Mouse (Mus musculus): Measurements from ENCODE around the gene Gm10471. TPM values are rescaled to one million over a fixed set of nuclear protein-coding genes. Genes with fewer than 3 reads are reported as not detected.
"Not testable (repeated sequence)": the region's sequence is repeated elsewhere in the genome, so short reads cannot be mapped to it uniquely, and the experiment has no call there.

Gm10471 gene
- not detected for total RNA-seq (2021)
- long read RNA-seq, experiment 1, result 0 reads
- long read RNA-seq, experiment 2, result 0 reads

DNA sequence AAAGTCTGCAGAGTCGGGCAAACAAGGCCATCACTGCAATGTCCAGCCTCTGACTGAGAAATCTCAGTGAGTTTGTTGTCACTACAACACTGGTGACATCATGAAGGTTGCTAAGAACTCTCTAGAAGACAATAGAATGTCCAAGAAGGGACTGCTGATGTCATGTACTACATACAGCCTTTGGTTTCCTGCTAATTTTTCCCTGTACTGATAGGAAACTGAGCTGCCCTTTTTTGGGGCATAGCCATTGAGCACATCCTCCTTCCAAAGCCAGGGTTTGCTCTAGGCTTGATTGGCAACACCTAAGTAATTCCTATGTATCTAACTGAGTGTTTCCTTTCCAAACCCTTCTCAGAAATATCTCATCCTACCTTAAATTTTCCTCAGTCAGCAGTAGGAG, at the start of gene Gm10471:
Gene Gm10471, minus strand, starts transcription at position 101 of the 400 bp plus-strand sequence.
- not testable (repeated sequence) for H3K27ac ChIP-seq; H3K4me3 ChIP-seq; DNase-seq (ENCODE audit: low spot score in 2 of 2)

DNA sequence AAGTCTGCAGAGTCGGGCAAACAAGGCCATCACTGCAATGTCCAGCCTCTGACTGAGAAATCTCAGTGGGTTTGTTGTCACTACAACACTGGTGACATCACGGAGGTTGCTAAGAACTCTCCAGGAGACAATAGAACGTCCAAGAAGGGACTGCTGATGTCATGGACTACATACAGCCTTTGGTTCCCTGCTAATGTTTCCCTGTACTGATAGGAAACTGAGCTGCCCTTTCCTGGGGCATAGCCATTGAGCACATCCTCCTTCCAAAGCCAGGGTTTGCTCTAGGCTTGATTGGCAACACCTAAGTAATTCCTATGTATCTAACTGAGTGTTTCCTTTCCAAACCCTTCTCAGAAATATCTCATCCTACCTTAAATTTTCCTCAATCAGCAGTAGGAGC, 32.2 kb upstream of the Gm10471 start, which contains the start of gene Gm10220:
Gene Gm10220, minus strand, starts transcription at position 101 of the 400 bp plus-strand sequence.
- not testable (repeated sequence) for H3K27ac ChIP-seq; H3K4me3 ChIP-seq; DNase-seq (ENCODE audit: low spot score in 2 of 2)

DNA sequence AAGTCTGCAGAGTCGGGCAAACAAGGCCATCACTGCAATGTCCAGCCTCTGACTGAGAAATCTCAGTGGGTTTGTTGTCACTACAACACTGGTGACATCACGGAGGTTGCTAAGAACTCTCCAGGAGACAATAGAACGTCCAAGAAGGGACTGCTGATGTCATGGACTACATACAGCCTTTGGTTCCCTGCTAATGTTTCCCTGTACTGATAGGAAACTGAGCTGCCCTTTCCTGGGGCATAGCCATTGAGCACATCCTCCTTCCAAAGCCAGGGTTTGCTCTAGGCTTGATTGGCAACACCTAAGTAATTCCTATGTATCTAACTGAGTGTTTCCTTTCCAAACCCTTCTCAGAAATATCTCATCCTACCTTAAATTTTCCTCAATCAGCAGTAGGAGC, 16.2 kb upstream of the Gm10471 start, which contains the start of gene 5031410I06Rik:
Gene 5031410I06Rik, minus strand, starts transcription at position 101 of the 400 bp plus-strand sequence.
- not testable (repeated sequence) for DNase-seq (ENCODE audit: low spot score in 2 of 2); H3K27ac ChIP-seq; H3K4me3 ChIP-seq

GRCm38 (mm10) chr5:26079023-26079422, 10.1 kb downstream of the Gm10471 start:
- H3K27ac ChIP-seq; DNase-seq (ENCODE audit: low spot score in 2 of 2); H3K4me3 ChIP-seq: not testable (repeated sequence)

DNA sequence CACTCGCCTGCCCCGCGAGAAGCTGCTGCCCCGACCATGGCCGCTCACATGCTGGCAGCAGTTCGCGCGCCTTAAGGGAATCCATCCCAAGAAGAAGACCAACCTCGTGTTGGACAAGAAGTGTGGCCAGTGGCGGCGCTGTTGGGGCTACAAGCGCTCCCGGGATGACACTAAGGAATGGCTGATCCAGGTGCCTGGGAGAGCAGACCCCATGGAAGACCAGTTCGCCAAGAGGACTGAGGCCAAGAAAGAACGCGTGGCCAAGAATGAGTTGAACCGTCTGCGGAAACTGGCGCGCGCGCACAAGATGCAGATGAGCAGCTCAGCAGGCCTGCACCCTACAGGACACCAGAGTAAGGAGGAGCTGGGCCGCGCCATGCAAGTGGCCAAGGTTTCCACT, 18.4 kb downstream of the Gm10471 start:
- DNase-seq (ENCODE audit: low spot score in 2 of 2), result no peak
- Histone ChIP-seq H3K27ac (no peak overlapping the region), H3K4me3 (no peak overlapping the region)
- no peak for TF ChIP-seq CTCF (conservative IDR thresholded peaks at IDR 0.05)

DNA sequence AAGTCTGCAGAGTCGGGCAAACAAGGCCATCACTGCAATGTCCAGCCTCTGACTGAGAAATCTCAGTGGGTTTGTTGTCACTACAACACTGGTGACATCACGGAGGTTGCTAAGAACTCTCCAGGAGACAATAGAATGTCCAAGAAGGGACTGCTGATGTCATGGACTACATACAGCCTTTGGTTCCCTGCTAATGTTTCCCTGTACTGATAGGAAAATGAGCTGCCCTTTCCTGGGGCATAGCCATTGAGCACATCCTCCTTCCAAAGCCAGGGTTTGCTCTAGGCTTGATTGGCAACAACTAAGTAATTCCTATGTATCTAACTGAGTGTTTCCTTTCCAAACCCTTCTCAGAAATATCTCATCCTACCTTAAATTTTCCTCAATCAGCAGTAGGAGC, 30.6 kb downstream of the Gm10471 start, which contains the start of gene Gm7347:
Gene Gm7347, minus strand, starts transcription at position 101 of the 400 bp plus-strand sequence.
- H3K4me3 ChIP-seq; DNase-seq (ENCODE audit: low spot score in 2 of 2); H3K27ac ChIP-seq: not testable (repeated sequence)

DNA sequence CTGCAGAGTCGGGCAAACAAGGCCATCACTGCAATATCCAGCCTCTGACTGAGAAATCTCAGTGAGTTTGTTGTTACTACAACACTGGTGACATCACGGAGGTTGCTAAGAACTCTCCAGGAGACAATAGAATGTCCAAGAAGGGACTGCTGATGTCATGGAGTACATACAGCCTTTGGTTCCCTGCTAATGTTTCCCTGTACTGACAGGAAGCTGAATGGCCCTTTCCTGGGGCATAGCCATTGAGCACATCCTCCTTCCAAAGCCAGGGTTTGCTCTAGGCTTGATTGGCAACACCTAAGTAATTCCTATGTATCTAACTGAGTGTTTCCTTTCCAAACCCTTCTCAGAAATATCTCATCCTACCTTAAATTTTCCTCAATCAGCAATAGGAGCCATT, 49.6 kb downstream of the Gm10471 start, which contains the start of gene Speer4a:
Gene Speer4a, minus strand, starts transcription at position 101 of the 400 bp plus-strand sequence.
- not testable (repeated sequence) for DNase-seq (ENCODE audit: low spot score in 2 of 2); H3K27ac ChIP-seq; H3K4me3 ChIP-seq

Other genes starting within 250 kb of the Gm10471 start
- gene Gm21663, start 146.9 kb downstream of the Gm10471 start, total RNA-seq (2021), result not detected
- gene Gm21671, start 134.9 kb downstream of the Gm10471 start, total RNA-seq (2021), result not detected
- gene Gm21680, start 116.6 kb downstream of the Gm10471 start, total RNA-seq (2021), result not detected
- not detected for gene Gm21698, start 100.6 kb downstream of the Gm10471 start, total RNA-seq (2021)
- under 1 TPM in 1 of 2 experiments, not detected in 1; 0.38 TPM for gene Gm1979, start 84.5 kb downstream of the Gm10471 start, total RNA-seq (2021)
- gene Gm5862, start 66.4 kb downstream of the Gm10471 start, total RNA-seq (2021), result not detected
- not detected for gene Speer4a, start 49.7 kb downstream of the Gm10471 start, total RNA-seq (2021)
- gene Gm7347, start 30.7 kb downstream of the Gm10471 start, total RNA-seq (2021), result not detected
- gene 5031410I06Rik, start 16.1 kb upstream of the Gm10471 start, total RNA-seq (2021), result not detected
- not detected for gene Gm10220, start 32.1 kb upstream of the Gm10471 start, total RNA-seq (2021)
- under 1 TPM; 0.38 to 0.52 TPM for gene Gm7361, start 168.4 kb upstream of the Gm10471 start, total RNA-seq (2021)

Measured in layer of hippocampus, adult 2 months (tissue).